Mouse (Mus musculus) liver (tissue): Measurements from ENCODE around the gene G6pc3.
"Not testable (repeated sequence)": the region's sequence is repeated elsewhere in the genome, so short reads cannot be mapped to it uniquely, and the experiment has no call there.

Experiments used
- DNase-seq: peaks from one replicate; pipeline ENCODE4 v3.0.0-alpha.2; 2020; ENCODE audit warnings: mixed read lengths

G6pc3 gene

GRCm38 (mm10) chr11:102189461-102190436 lies at the start of gene G6pc3:
Gene G6pc3, plus strand, starts transcription at chr11:102189620.
- DNase-seq: peak; percentile 81

DNA sequence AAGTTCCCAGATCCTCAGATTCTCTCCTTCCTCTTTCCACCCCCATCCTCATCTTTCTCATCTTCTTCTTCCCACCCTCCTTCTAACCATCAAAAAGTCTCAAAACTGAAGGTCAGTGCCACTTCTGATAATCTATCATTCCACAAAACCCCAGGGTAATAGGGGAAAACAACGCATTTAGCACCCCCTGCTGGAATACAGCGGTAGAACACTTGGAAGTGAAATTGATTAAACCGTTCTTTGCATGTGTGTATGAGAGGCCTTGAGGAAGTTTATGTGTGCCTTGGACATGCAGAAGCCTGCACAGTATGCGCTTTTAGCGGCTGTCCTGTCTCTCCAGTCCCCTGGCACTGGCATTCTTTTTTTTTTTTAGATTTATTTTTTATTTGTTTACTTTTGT lies 48.9 kb upstream of the G6pc3 start:
- peak; percentile 67 for DNase-seq

GRCm38 (mm10) chr11:102142355-102142754 lies 47.1 kb upstream of the G6pc3 start:
- DNase-seq: peak; percentile 40

DNA sequence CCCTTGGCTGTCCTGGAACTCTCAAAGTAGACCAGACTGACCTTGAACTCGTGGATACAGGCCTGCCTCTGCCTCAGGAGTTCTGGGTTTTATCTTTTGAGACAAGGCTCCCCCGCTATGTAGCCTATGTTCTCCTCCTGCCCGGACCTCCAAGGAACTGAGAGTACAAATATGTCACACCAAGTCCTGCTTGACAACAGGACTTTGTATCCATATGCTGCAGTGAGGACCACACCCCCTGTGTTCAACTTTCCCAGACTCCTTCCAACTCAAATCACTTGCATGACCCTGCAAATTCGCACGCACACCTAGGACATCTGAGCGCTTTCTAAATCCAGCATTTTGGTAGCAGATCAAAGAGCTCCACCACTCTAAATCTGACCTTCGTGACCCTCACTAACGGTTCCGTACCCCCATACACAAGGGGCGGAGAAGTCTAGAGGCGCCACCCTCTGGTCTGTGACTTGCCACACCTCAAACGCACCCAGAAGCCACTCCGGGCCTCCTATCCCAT lies 44.4 kb upstream of the G6pc3 start:
- no peak for DNase-seq

DNA sequence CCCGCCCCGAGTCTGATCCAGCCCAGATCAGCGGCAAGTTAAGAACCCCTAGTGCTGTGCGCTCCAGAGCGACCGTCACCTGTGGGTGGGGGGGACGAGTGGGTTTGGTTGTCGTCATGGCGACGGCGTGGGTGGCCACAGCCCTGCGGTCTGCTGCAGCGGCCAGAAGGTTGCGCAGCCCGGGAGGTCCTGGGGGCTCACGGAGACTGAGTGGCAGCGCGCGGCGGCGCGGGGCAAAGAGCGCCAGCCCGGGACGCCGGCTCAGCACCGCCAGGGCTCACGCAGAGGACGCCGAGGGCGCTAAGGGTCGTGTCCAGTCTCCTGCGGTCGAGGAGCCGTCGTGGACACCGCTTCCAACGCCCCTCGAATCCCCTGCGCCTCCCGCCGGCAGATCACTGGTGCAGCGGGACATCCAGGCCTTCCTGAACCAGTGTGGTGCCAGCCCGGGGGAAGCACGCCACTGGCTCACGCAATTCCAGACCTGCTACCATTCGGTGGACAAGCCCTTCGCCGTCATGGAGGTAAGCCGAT lies 43.9 kb upstream of the G6pc3 start, which contains the start of gene Nags:
Nags (plus strand) TSS at position 43 of the 531 bp plus-strand sequence.
- DNase-seq: peak; percentile 67

GRCm38 (mm10) chr11:102146005-102146404 lies 43.4 kb upstream of the G6pc3 start:
- DNase-seq: peak; percentile 75

- DNase-seq: no peak
Observed at GRCm38 (mm10) chr11:102146531-102146930, 42.9 kb upstream of the G6pc3 start.

DNA sequence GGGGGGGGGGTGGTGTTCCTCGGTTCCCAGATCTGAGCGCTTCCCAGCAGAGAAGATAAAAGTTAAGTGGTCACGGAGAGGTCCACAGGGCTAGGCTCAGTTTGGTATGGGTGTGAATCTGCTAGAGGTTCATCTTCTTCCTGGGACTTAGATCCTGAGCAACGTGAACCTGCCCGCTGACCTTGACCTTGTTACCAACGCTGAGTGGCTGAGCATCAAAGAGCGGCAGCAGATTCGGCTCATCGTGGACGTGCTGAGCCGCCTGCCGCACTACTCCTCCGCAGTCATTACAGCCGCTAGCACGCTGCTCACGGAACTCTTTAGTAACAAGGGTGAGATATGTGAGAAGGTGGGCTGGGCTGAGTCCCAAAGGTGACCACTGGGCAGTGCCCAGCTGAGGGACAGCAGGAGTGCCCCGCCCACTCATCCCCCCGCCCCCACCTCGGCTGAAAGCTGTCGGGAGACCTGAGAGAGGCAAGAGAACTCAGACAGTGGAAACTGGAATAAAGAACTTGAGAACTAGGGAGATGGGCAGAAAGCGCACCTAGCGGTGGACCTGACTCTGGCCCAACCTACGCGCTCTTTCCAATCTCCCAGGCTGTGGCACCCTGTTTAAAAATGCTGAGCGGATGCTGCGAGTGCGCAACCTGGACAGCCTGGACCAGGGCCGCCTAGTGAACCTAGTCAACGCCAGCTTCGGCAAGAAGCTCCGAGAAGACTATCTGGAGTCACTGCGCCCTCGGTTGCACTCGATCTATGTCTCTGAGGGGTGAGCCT lies 42.0 kb upstream of the G6pc3 start:
- no peak for DNase-seq

GRCm38 (mm10) chr11:102156039-102156785 lies 33.2 kb upstream of the G6pc3 start, which contains the start of gene Tmem101:
Gene Tmem101, minus strand, starts transcription at chr11:102156404.
- peak; percentile 86 for DNase-seq

GRCm38 (mm10) chr11:102156786-102157089 lies 32.7 kb upstream of the G6pc3 start:
- DNase-seq: no peak

GRCm38 (mm10) chr11:102158024-102158423 lies 31.4 kb upstream of the G6pc3 start:
- DNase-seq: not testable (repeated sequence)

- DNase-seq: no peak
Observed at GRCm38 (mm10) chr11:102159781-102160180, 29.6 kb upstream of the G6pc3 start.

DNA sequence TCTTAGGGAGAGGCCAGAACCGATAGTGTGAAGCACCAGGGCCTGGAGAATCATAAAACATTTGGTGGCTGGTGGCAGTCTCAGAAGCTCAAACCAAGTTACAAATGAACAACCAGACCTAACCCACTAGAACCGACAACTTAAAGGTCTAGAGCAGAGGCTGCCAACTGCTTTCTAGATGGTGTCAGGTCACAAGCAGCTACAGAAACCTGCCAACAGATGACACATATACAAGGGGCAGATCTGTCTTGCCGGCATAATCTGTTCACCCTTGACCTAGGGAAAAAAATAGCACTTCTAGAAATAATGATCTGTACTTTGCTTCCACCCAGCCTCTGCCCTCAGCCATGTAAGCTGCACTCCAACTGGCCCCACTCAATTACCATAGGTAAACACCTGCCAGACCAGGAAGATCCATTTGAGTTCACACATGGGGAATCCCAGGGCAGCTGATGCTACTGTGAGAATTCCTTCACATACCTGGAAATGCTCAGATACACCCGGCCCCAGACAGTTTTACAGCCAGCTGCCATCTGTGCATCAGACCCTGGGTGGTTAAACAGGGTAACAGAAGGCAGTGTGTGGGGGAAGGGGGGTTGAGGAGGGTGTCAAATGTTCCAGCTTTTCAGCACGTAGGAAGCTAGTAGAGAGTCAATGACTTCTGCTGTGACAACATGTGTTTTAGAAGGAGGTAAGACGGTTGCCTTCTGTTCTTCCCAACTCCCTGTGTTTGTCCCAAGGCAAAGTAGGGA lies 23.3 kb upstream of the G6pc3 start:
- no peak for DNase-seq

DNA sequence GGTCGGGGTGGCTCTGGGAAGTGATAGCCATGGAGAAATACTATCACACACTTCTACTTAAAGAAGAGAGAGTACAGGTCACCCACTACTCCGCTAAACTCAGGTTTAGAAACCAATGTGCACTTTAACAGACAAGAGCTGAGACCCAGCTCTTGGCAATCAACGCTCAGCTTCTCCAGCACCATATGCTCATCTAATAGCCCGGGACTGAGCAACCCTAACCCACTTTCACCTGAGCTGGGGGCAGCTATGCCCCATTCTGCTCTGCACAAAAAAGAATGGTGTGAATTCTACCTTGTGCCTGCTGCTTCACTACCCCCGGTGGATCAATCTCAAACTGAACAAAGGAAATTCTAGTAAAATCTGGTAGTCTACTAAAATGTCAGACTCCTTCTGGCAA lies 21.9 kb upstream of the G6pc3 start:
- no peak for DNase-seq

DNA sequence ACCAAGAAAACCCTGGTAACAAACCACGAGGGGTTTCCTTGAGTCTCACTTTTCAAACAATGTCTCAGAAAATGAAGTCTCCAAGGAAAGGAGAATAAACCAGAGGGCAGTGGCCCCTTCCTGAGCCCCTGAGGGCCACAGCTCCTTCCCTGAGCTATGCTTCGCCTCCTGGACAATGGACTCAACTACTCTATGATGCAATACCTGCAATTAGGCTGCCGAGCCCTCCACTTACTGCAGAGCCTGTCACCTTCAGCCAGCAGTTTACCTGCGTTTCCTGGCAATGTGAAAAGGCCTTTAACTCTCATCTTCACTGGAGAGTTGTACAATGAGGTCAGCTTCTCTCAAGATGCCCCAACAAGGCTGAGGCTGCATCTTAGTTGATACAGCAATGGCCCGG lies 20.7 kb upstream of the G6pc3 start:
- no peak for DNase-seq

- DNase-seq: no peak
Observed at GRCm38 (mm10) chr11:102179836-102180235, 9.6 kb upstream of the G6pc3 start.

- DNase-seq: no peak
Observed at GRCm38 (mm10) chr11:102184253-102184645, 5.2 kb upstream of the G6pc3 start.

DNA sequence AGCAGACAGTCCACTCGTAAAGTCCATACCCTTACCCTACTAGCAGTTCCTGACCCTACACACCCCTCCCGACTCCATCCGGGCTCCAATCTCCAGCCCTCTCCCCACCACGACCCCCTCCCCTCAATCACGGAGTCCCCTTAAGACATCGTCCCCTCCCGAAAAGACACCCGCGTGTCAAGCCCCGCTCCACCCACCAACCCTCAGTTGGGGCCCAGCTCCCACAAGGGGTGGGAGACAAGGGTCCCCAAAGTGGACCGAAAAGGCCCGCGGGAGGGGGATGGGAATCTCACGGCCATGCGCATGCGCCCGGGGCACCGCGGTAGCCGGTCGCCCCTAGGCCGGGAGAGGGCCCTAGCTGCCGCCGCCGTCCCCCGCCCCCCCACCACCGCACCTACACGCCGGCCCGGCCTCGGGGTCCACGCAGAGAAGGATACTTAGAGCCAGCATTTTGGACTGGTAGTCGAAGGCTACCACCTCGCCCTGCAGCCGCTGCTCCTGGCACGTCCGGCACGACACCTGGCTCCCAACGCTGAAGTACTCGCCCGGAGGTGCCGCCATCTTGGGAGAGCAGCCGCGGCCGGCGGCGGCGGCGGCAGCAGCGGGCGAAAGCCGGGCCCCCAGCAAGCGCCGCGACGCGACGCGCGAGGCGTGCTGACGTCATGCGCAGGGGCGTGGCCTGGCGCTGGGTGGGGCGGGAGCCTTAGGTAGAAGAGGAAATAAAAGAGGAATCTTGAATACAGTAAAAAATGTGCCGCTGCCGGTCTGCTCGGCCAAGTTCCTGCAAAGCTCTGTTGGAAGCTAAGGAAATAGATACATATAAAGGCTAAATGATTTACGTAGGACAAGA lies 4.5 kb upstream of the G6pc3 start, which contains the start of gene Lsm12:
Lsm12 (minus strand) TSS at position 651 of the 850 bp plus-strand sequence.
- DNase-seq: peak; percentile 97

DNA sequence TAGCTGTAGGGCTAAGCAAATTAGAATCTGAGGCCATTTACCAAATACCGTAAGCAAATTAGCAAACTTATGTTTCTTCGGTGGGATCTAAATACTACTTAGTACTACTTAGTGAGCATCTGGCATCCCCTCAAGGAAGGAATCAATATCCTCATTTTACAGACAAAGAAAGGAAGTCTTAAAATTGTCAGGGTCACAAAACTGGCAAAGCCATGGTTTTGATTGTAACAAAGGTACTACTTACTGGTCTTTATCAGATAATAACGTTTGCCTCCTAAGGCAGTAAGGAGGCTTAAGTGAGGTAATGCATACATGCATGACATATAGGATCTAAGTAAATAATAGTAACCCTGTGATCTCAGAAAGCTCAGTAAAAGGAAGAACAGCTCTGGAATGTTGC lies 3.7 kb upstream of the G6pc3 start:
- no peak for DNase-seq

- DNase-seq: no peak
Observed at GRCm38 (mm10) chr11:102186235-102186634, 3.2 kb upstream of the G6pc3 start.

- DNase-seq: no peak
Observed at GRCm38 (mm10) chr11:102188980-102189379, 440 bp upstream of the G6pc3 start.
